Mouse (Mus musculus) MEL (cell line): Measurements from ENCODE around the gene Ppp1r10.

ENCODE experiments used
- CTCF ChIP-seq, 3 experiments: IDR thresholded peaks in 2 of 3; conservative IDR thresholded peaks in 1 of 3; 2 replicates each; pipeline ENCODE4 v1.5.1; 2011 to 2012; ENCODE audit warnings: low read length in 3 of 3, low read depth in 2 of 3, mild to moderate bottlenecking in 2 of 3, improper control_type of control experiment in 1 of 3, inconsistent platforms in 1 of 3, mixed read lengths in 1 of 3, moderate library complexity in 1 of 3; ENCODE audit not compliant: control insufficient read depth in 1 of 3, insufficient read depth in 1 of 3, poor library complexity in 1 of 3, severe bottlenecking in 1 of 3
- E2F4 ChIP-seq: IDR thresholded peaks from 2 replicates; pipeline ENCODE4 v1.6.1; 2011; ENCODE audit warnings: low read depth, low read length, improper control_type of control experiment, borderline replicate concordance
- EP300 ChIP-seq, 2 experiments: IDR thresholded peaks; 2 replicates each; pipeline ENCODE4 v1.6.1; 2011; ENCODE audit warnings: improper control_type of control experiment in 2 of 2, low read length in 2 of 2, low read depth in 1 of 2, mild to moderate bottlenecking in 1 of 2
- HCFC1 ChIP-seq: IDR thresholded peaks from 2 replicates; pipeline ENCODE4 v1.6.1; 2012; ENCODE audit warnings: low read depth, mild to moderate bottlenecking, inconsistent platforms, low read length, improper control_type of control experiment, moderate library complexity
- KAT2A ChIP-seq: conservative IDR thresholded peaks from 2 replicates; pipeline ENCODE4 v1.6.1; 2012; ENCODE audit warnings: low read depth, low read length, improper control_type of control experiment, inconsistent platforms
- MXI1 ChIP-seq: IDR thresholded peaks from 2 replicates; pipeline ENCODE4 v1.6.1; 2011; ENCODE audit warnings: mild to moderate bottlenecking, low read depth, low read length, improper control_type of control experiment
- POLR2A ChIP-seq, 2 experiments: IDR thresholded peaks; 2 replicates each; pipeline ENCODE4 v1.6.1; 2011 to 2012; ENCODE audit warnings: low read length in 2 of 2, mild to moderate bottlenecking in 2 of 2, control low read depth in 1 of 2, improper control_type of control experiment in 1 of 2, low read depth in 1 of 2, moderate library complexity in 1 of 2; ENCODE audit not compliant: control insufficient read depth in 1 of 2, insufficient read depth in 1 of 2, poor library complexity in 1 of 2
- TBP ChIP-seq: IDR thresholded peaks from 2 replicates; pipeline ENCODE4 v1.8.0; 2011; ENCODE audit warnings: low read depth, low read length, improper control_type of control experiment

DNA sequence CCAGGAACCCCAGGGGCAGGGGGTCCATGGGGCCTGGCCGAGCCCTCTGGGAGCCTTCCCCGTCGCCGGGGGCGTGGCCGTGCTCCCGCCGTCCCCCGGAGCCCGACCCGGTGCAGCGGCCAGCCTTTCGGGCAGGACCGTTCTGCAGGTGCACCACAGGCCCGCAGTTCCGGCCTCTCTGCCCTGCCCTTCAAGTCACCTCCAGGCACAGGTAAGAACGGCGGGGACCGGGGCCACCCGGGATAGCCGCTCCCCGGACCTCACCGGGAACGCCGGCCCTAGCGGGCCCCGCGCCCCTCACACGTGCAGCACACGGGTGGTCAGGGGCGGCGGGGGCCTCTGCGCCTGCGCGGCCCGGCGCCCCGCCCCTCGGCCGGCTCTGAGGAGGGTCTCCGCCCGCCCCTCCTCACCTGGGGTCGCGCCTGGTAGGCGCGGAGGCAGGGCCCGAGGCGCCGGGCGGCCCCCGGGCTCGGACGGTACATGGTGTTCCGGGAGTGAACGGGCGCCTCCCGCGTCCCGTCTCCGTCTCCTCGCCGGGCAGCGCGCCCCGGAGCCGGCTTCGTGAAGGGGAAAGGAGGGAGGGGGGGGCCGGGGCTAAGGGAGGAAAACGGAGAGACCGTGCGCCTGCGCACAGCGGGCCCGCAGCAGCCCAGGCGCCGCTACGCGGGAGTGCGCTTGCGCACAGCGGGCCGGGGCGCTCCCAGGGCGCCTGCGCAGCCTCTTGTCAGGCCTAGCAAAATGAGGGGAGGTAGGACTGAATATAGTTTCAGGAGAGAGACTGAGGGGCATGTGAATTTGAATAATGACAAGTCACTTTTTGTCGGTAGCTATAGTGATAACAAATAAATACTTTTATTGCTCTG is 19.2 kb upstream of the Ppp1r10 start, which contains the start of gene 2310061I04Rik:
- TF ChIP-seq MXI1, result peak; percentile 95
- peak; percentile 68; the same call in 1 of the 2 replicates for TF ChIP-seq TBP
- 0 out of 6 replicates have a peak, but pooled peaks of 1 of the 3 experiments have one; percentile 1 for TF ChIP-seq CTCF (IDR thresholded peaks at IDR 0.05 in 2 of 3, conservative IDR thresholded peaks at IDR 0.05 in 1 of 3; ENCODE audit: control insufficient read depth in 1 of 3, insufficient read depth in 1 of 3, low read depth in 2 of 3, low read length in 3 of 3, poor library complexity in 1 of 3, severe bottlenecking in 1 of 3)
- no peak for TF ChIP-seq E2F4
- TF ChIP-seq KAT2A, result no peak; the same call in 1 of the 2 replicates
- TF ChIP-seq POLR2A (IDR thresholded peaks at IDR 0.05; ENCODE audit: control insufficient read depth in 1 of 2, insufficient read depth in 1 of 2, low read depth in 1 of 2, low read length in 2 of 2, poor library complexity in 1 of 2), result peak; percentile 68 to 72; a peak in 3 of 4 replicates
- peak; percentile 76 for TF ChIP-seq HCFC1
- TF ChIP-seq EP300 (IDR thresholded peaks at IDR 0.05; ENCODE audit: low read depth in 1 of 2, low read length in 2 of 2), result no peak
